Mouse (Mus musculus): ENCODE measurements around the gene Rassf1.

Rassf1 gene

GRCm38 (mm10) chr9:107555701-107556100 is 4.3 kb downstream of the Rassf1 start:
- 35% methylated on average over 2 of the region's 2 CpGs for WGBS

GRCm38 (mm10) chr9:107556346-107556745 is 5.0 kb downstream of the Rassf1 start:
- WGBS, result 77% methylated on average over 3 of the region's 3 CpGs

GRCm38 (mm10) chr9:107563029-107563581 is 11.8 kb downstream of the Rassf1 start, which contains the start of gene Tusc2:
Gene Tusc2, plus strand, starts transcription at chr9:107563255.
- under 1% methylated on average over 46 of the region's 46 CpGs for WGBS

GRCm38 (mm10) chr9:107565556-107565955 is 14.2 kb downstream of the Rassf1 start:
- 46% methylated on average over 5 of the region's 5 CpGs for WGBS

- WGBS, result 51% methylated on average over 15 of the region's 15 CpGs
Observed at GRCm38 (mm10) chr9:107566041-107566709, 14.8 kb downstream of the Rassf1 start.

- 65% methylated on average over 3 of the region's 3 CpGs for WGBS
Observed at GRCm38 (mm10) chr9:107566855-107567254, 15.5 kb downstream of the Rassf1 start.

- WGBS, result 42% methylated on average over 18 of the region's 18 CpGs
Observed at GRCm38 (mm10) chr9:107567702-107568319, 16.5 kb downstream of the Rassf1 start, which contains the start of gene Hyal2. Gene Hyal2, plus strand, starts transcription at chr9:107567945.

GRCm38 (mm10) chr9:107568331-107569261 is 17.2 kb downstream of the Rassf1 start:
- WGBS, result 3% methylated on average over 41 of the region's 41 CpGs

GRCm38 (mm10) chr9:107569270-107569669 is 17.9 kb downstream of the Rassf1 start:
- 1% methylated on average over 23 of the region's 23 CpGs for WGBS

- WGBS, result 50% methylated on average over 13 of the region's 13 CpGs
Observed at GRCm38 (mm10) chr9:107570016-107570415, 18.7 kb downstream of the Rassf1 start.

GRCm38 (mm10) chr9:107570845-107571244 is 19.5 kb downstream of the Rassf1 start:
- WGBS, result 94% methylated on average over 21 of the region's 21 CpGs

- WGBS, result 91% methylated on average over 22 of the region's 22 CpGs
Observed at GRCm38 (mm10) chr9:107571534-107572326, 20.4 kb downstream of the Rassf1 start.

- 98% methylated on average over 2 of the region's 2 CpGs for WGBS
Observed at GRCm38 (mm10) chr9:107572327-107572662, 20.9 kb downstream of the Rassf1 start.

GRCm38 (mm10) chr9:107573774-107574173 is 22.4 kb downstream of the Rassf1 start:
- WGBS, result 82% methylated on average over 6 of the region's 6 CpGs

GRCm38 (mm10) chr9:107575579-107576356 is 24.4 kb downstream of the Rassf1 start:
- 83% methylated on average over 14 of the region's 14 CpGs for WGBS

- 36% methylated on average over 16 of the region's 16 CpGs for WGBS
Observed at GRCm38 (mm10) chr9:107576357-107577107, 25.2 kb downstream of the Rassf1 start, which contains the start of gene Hyal1. Gene Hyal1, plus strand, starts transcription at chr9:107576927.

GRCm38 (mm10) chr9:107577871-107578270 is 26.5 kb downstream of the Rassf1 start:
- 84% methylated on average over 10 of the region's 10 CpGs for WGBS

- WGBS, result 73% methylated on average over 3 of the region's 3 CpGs
Observed at GRCm38 (mm10) chr9:107578587-107578986, 27.2 kb downstream of the Rassf1 start, which contains the start of gene Naa80. Gene Naa80, plus strand, starts transcription at chr9:107578887.

Data from cerebral cortex, adult 2 months (tissue).